Mouse (Mus musculus): ENCODE measurements around the gene Gm21976. TPM values are rescaled to one million over a fixed set of nuclear protein-coding genes. Genes with fewer than 3 reads are reported as not detected.

Gm21976 gene
- polyA plus RNA-seq, 1 experiment = not detected

DNA sequence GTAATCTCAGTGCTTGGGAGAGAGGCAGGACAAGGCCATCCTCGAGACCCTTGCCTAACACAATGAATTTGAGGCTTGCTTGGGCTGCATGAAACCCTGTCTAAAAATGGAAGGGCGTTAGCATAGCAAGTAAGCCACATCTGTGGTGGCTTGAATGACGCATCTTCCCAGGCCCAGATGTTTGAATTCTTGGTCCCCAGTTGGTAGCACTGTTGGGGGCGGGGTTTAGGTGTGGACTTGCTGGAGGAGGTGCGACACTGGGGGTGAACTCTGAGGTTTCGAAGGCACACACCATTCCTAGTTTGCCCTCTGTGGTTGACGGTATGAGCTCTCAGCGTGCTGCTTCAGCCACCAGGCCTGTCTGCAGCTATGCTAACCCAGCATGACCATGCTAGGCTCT is 12.0 kb downstream of the Gm21976 start:
- Histone ChIP-seq H3K4me3 (replicated peaks) (no peak overlapping the region), H3K36me3 (replicated peaks; ENCODE audit: low read length) (no peaks in the 10 kb centered on the region), H3K9me3 (peaks cover 9% of the 10 kb centered on the region), H3K27me3 (replicated peaks) (peaks cover 14% of the 10 kb centered on the region), H3K4me1 (no peaks in the 10 kb centered on the region)
- TF ChIP-seq GATA1 (IDR thresholded peaks at IDR 0.05; ENCODE audit: borderline replicate concordance, low read length) (no peak), FLI1 (IDR thresholded peaks at IDR 0.05; ENCODE audit: low read length) (no peak)

DNA sequence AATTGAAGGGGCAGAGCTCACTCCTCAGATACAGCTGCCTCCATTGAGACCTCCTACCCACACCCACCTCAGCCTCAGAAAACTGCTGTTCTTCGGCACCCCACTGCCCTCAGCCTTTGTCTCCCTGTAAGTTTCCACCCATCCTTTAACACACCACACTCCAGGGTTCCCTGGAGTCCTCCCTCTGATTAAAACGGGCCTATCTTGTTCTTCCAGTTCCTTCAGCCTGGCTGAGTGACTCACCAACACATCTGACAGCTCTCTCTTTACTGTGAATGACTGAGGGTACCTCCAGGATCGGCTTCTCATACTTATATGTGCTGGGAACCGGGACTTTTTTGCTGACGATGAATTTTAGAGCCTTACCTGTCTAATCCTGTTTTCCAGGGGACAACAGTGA is 16.4 kb downstream of the Gm21976 start:
- H3K9me3 ChIP-seq = peaks cover 9% of the 10 kb centered on the region
- TF ChIP-seq GATA1 (IDR thresholded peaks at IDR 0.05; ENCODE audit: borderline replicate concordance, low read length) = no peak
- TF ChIP-seq FLI1 (IDR thresholded peaks at IDR 0.05; ENCODE audit: low read length) = no peak
- H3K27me3 ChIP-seq (replicated peaks) = peaks cover 16% of the 10 kb centered on the region
- H3K36me3 ChIP-seq (replicated peaks; ENCODE audit: low read length) = no peaks in the 10 kb centered on the region
- H3K4me1 ChIP-seq = peaks cover 5% of the 10 kb centered on the region
- H3K4me3 ChIP-seq (replicated peaks) = no peak overlapping the region

DNA sequence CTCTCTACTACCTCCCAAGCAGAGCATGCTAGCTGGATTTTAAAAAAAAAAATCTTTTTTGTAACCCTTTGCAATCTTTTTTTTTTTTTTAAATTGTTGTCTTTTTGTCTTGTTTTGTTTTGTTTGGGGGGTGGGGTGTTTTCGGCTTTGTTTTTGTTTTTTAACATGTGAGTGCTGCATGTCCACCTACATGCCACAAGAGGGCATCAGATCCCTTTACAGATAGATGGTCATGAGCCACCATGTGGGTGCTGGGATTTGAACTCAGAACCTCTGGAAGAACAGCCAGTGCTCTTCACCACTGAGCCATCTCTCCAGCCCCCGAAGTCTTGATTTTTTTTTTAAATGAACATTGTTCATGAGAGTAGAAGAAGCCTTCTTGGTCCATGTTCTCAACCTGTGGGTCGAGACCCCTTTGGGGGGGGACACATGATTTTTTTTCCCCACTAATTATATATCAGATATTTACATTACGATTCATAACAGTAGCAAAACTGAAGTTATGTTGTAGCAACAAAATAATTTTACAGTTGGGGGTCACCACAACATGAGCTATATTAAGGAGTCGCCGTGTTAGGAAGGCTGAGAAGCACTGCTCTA is 18.3 kb downstream of the Gm21976 start:
- Histone ChIP-seq H3K27me3 (replicated peaks) (peaks cover 7% of the 10 kb centered on the region), H3K36me3 (replicated peaks; ENCODE audit: low read length) (no peaks in the 10 kb centered on the region), H3K4me3 (replicated peaks) (no peak overlapping the region), H3K9me3 (peaks cover 9% of the 10 kb centered on the region), H3K4me1 (peaks cover 5% of the 10 kb centered on the region)
- no peak for TF ChIP-seq FLI1 (IDR thresholded peaks at IDR 0.05; ENCODE audit: low read length)

DNA sequence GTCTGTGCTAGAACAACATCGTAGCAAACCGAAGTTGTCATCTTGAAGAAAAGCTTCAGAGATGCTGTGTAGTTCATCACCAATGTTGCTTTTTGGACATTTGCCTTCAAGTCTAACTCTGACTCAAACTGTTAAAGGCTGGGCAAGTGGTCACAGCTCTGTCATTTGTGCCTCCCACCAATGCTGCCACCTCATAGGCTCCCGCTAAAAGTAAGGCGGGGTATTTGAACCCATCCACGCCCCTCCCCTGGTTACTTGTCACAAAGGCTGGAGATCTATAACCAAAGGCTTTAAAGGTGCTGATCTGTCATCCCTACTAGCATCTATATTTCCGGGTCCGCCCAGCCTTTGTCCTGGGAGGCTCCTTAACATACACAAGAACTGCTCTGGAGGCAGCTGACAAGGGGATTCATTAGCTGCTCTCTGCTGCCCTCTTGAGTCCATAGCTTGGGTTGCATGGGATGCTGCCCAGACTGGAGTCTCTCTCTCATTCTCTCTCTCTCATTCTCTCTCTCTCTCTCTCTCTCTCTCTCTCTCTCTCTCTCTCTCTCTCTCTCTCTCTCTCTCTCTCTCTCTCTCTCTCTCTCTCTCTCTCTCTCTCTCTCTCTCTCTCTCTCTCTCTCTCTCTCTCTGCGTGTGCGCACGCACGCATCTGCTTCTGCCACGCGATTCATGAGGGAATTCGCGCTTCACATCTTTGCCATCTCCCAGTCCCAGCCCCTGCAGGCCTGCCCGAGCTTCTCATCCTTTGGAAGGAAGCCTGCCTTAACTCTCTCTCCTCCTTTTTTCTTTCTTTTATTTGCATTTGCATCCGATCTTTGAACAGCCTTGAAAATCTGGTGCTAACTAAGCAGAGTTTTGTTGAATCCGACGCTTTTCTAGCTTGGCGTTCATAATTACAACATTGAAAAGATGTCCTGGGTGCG is 19.4 kb downstream of the Gm21976 start:
- Histone ChIP-seq H3K27me3 (replicated peaks) (peaks cover 4% of the 10 kb centered on the region), H3K9me3 (peaks cover 9% of the 10 kb centered on the region), H3K36me3 (replicated peaks; ENCODE audit: low read length) (no peaks in the 10 kb centered on the region), H3K4me1 (peaks cover 5% of the 10 kb centered on the region), H3K4me3 (replicated peaks) (peak overlapping the region; percentile 18)
- TF ChIP-seq GATA1 (IDR thresholded peaks at IDR 0.05; ENCODE audit: borderline replicate concordance, low read length) = no peak
- no peak for TF ChIP-seq FLI1 (IDR thresholded peaks at IDR 0.05; ENCODE audit: low read length)

DNA sequence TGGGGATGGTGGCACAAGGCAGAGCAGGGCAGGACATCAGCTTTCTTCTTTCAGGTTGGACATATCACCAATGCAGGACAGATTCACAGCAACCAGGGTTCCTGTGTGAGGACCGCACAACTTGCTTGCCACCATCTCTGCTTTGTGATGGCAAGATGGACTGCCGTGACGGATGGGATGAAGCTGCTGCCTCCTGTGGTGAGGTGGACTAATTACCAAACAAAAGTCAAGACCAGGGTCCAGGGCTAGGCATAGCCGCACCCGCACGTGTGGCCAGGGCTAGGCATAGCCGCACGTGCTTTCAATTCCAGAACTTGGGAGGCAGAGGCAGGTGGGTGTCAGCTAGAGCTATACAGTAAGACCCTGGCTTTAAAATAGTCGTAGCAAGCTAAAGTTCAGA is 25.6 kb downstream of the Gm21976 start:
- no peak for TF ChIP-seq FLI1 (IDR thresholded peaks at IDR 0.05; ENCODE audit: low read length)
- no peak for TF ChIP-seq GATA1 (IDR thresholded peaks at IDR 0.05; ENCODE audit: borderline replicate concordance, low read length)
- peaks cover 36% of the 10 kb centered on the region for H3K36me3 ChIP-seq (replicated peaks; ENCODE audit: low read length)

DNA sequence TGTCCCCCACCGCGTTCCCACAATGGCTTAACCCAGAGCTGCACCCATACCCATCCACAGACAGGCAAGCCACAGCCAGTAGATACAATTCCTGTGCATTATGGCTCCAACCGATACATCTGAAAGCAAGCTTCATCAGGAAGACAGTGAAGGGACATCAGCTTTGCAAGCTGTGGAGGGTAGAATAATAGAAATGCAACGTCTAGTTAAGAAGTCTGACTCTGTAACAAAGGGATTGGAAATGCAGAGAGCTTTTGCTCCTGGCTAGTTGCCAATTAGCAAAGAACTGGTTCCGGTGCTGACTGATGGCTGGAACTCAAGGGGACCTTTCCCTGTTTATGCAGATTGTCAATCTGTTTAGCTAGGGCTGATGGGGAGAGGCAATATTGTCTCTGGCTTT is 26.7 kb downstream of the Gm21976 start:
- H3K9me3 ChIP-seq = no peaks in the 10 kb centered on the region
- H3K4me3 ChIP-seq (replicated peaks) = no peak overlapping the region
- peaks cover 48% of the 10 kb centered on the region for H3K36me3 ChIP-seq (replicated peaks; ENCODE audit: low read length)
- H3K4me1 ChIP-seq = peaks cover 7% of the 10 kb centered on the region
- TF ChIP-seq GATA1 (IDR thresholded peaks at IDR 0.05; ENCODE audit: borderline replicate concordance, low read length) = no peak
- H3K27me3 ChIP-seq (replicated peaks) = no peaks in the 10 kb centered on the region

More for the DNA sequence above, 25.6 kb downstream of the Gm21976 start:
- no peaks in the 10 kb centered on the region for H3K9me3 ChIP-seq
- no peaks in the 10 kb centered on the region for H3K4me1 ChIP-seq
- peaks cover 1% of the 10 kb centered on the region for H3K27me3 ChIP-seq (replicated peaks)
- peak overlapping the region; percentile 26 for H3K4me3 ChIP-seq (replicated peaks)

DNA sequence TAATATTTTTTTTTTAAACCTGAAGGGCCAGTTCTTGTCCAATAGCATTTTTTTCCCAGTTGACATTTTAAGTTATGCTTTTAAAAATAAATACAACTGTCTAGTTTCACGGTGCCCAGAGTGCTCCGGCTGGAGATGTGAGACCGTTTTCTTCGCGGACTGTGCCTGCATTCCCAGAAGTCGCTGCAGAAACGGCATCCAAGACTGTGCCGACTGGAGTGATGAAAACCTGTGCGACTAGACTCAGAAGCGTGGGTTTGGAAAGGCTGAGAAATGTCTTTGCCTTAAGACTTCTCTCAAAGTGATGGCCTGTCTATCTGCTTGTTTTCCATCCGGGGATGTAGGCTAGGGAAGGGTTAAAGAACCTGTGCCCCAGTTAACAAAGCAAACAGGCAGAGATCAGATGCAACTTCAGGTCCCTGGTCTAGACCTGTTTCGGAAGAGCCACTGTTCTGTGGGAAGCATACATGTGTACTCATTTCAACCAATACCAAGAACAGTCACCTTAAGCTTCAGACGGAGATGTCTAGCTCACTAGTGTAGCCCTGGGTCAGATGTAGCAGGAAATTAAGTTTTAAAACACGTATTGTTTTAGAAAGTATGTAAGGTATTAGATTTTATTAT is 27.3 kb downstream of the Gm21976 start:
- Histone ChIP-seq H3K9me3 (no peaks in the 10 kb centered on the region), H3K4me1 (peaks cover 13% of the 10 kb centered on the region), H3K36me3 (replicated peaks; ENCODE audit: low read length) (peaks cover 53% of the 10 kb centered on the region), H3K4me3 (replicated peaks) (no peak overlapping the region), H3K27me3 (replicated peaks) (no peaks in the 10 kb centered on the region)
- TF ChIP-seq FLI1 (IDR thresholded peaks at IDR 0.05; ENCODE audit: low read length) (no peak), GATA1 (IDR thresholded peaks at IDR 0.05; ENCODE audit: borderline replicate concordance, low read length) (no peak)

DNA sequence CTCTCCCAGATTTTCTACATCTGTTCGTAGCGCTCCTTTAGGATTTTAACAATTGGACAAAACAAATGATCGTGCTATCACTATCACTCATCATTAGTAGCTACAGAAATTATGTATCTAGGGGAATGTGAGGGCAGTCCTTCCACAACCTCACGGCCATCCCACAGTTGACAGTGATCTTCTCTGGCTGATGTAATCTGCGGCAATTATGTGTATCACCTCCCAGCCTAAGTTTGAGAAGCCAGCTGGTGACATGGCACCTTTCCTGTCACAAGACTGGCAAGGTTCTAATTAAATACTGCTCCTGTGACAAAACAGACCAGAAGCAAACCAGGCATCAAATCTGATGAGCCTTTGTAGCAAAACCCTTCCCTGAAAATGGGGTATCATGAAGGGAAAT is 28.3 kb downstream of the Gm21976 start:
- no peaks in the 10 kb centered on the region for H3K9me3 ChIP-seq
- no peak for TF ChIP-seq GATA1 (IDR thresholded peaks at IDR 0.05; ENCODE audit: borderline replicate concordance, low read length)
- H3K4me1 ChIP-seq = peaks cover 23% of the 10 kb centered on the region
- H3K27me3 ChIP-seq (replicated peaks) = no peaks in the 10 kb centered on the region
- no peak overlapping the region for H3K4me3 ChIP-seq (replicated peaks)
- H3K36me3 ChIP-seq (replicated peaks; ENCODE audit: low read length) = peaks cover 64% of the 10 kb centered on the region

DNA sequence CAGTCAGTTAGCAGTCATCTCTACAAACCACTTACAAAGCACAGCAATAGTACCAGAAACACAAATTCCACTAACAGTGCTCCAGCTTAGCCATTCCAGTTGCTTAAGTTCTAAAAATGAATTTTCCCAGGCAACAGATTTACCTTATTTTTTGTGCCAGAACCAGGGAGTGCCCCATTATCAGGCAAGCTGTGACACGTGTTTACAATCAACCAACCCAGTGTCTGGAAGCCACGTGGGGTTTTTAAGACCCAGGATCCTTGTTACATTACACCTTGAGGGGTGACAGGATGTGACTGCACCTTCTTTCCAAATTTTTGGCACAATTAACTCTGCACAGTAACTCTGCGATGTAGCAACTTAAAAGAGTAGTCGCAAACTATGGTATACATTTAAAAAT is 29.0 kb downstream of the Gm21976 start:
- TF ChIP-seq GATA1 (IDR thresholded peaks at IDR 0.05; ENCODE audit: borderline replicate concordance, low read length) (no peak), FLI1 (IDR thresholded peaks at IDR 0.05; ENCODE audit: low read length) (no peak)
- H3K27me3 ChIP-seq (replicated peaks) = no peaks in the 10 kb centered on the region
- peaks cover 30% of the 10 kb centered on the region for H3K4me1 ChIP-seq
- H3K4me3 ChIP-seq (replicated peaks) = no peak overlapping the region
- peaks cover 71% of the 10 kb centered on the region for H3K36me3 ChIP-seq (replicated peaks; ENCODE audit: low read length)
- no peaks in the 10 kb centered on the region for H3K9me3 ChIP-seq

DNA sequence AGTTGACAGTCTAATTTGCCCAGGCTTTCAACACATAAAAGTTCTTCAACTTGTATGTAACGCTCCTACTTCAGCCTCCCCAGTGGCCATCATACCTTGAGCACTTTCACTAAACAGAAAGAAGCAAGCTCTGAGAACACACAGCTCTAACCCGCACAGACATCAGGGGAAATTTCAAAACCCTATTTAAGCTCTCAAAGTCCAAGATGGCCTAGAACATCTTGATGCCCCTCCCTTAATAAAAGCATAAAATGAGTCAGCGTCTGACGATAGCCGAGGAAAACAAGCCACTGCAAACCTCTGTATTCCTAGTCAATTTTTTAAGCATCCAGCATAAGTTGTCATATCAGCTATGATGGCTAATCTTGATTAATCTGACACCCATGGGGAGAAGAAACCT is 31.9 kb downstream of the Gm21976 start:
- Histone ChIP-seq H3K4me1 (peaks cover 47% of the 10 kb centered on the region), H3K9me3 (no peaks in the 10 kb centered on the region), H3K27me3 (replicated peaks) (no peaks in the 10 kb centered on the region), H3K36me3 (replicated peaks; ENCODE audit: low read length) (peaks cover 79% of the 10 kb centered on the region), H3K4me3 (replicated peaks) (peak overlapping the region; percentile 3)
- TF ChIP-seq GATA1 (IDR thresholded peaks at IDR 0.05; ENCODE audit: borderline replicate concordance, low read length) (no peak), FLI1 (IDR thresholded peaks at IDR 0.05; ENCODE audit: low read length) (no peak)
